Mouse (Mus musculus) liver, embryonic 15.5 days (tissue): ENCODE data around the gene Draxin. TPM values are rescaled to one million over a fixed set of nuclear protein-coding genes. Genes with fewer than 3 reads are reported as not detected.
"Not testable (repeated sequence)": the region's sequence is repeated elsewhere in the genome, so short reads cannot be mapped to it uniquely, and the experiment has no call there.

Experiments used
- ATAC-seq: fragments of 200-750 bp; cut with Nextera tagmentation; 2 replicates; pipeline ENCODE4 v1.8.0; 2017; ENCODE audit warnings: moderate number of reproducible peaks, mild to moderate bottlenecking, moderate library complexity; ENCODE audit not compliant: insufficient read depth
- H3K27ac ChIP-seq: fragments of 300-500 bp; sonication (generic); replicated peaks from 2 replicates; pipeline ENCODE4 v1.5.1; 2015; ENCODE audit warnings: mild to moderate bottlenecking, inconsistent platforms
- H3K27me3 ChIP-seq: fragments of 300-500 bp; sonication (generic); 2 replicates; pipeline ENCODE4 v1.6.1; 2015; ENCODE audit warnings: mild to moderate bottlenecking, inconsistent platforms
- H3K36me3 ChIP-seq: fragments of 300-500 bp; sonication (generic); replicated peaks from 2 replicates; pipeline ENCODE4 v1.6.1; 2015; ENCODE audit warnings: moderate library complexity, mild to moderate bottlenecking, inconsistent platforms
- H3K4me1 ChIP-seq: fragments of 300-500 bp; sonication (generic); replicated peaks from 2 replicates; pipeline ENCODE4 v1.6.1; 2015; ENCODE audit warnings: inconsistent platforms
- H3K4me2 ChIP-seq: fragments of 300-500 bp; sonication (generic); 2 replicates; pipeline ENCODE4 v1.6.1; 2015; ENCODE audit warnings: moderate library complexity, mild to moderate bottlenecking, inconsistent platforms
- H3K4me3 ChIP-seq: fragments of 300-500 bp; sonication (generic); replicated peaks from 2 replicates; pipeline ENCODE4 v1.5.1; 2015; ENCODE audit warnings: mild to moderate bottlenecking, inconsistent platforms
- H3K9ac ChIP-seq: fragments of 300-500 bp; sonication (generic); 2 replicates; pipeline ENCODE4 v1.6.1; 2015; ENCODE audit warnings: moderate library complexity, mild to moderate bottlenecking, inconsistent platforms
- H3K9me3 ChIP-seq: fragments of 300-500 bp; sonication (generic); replicated peaks from 2 replicates; pipeline ENCODE4 v1.6.1; 2016; ENCODE audit warnings: inconsistent platforms
- WGBS: fragments of 180-500 bp; shearing (Covaris S2); methylation state at CpG from one replicate; pipeline ENCODE4 v1.1.7; 2015; ENCODE audit warnings: mixed read lengths; ENCODE audit not compliant: insufficient replicate concordance; 5-methylcytosine and 5-hydroxymethylcytosine counted together
- microRNA-seq: library from miRNA; unstranded; fragments of <30 nt; microRNA quantifications from one replicate; pipeline ENCODE4, GENCODE M21; 2016
- polyA plus RNA-seq: library from polyadenylated mRNA; unstranded; fragments of >200 nt; fragmentation: Nextera tagmentation; extraction: Ambion mirVana; gene quantifications from 2 replicates; pipeline ENCODE4 v1.2.1, GENCODE M21; 2015

Gene Draxin
- polyA plus RNA-seq, 1 experiment from 2014 or later = 0.07 TPM

GRCm38 (mm10) chr4:148054961-148055695, 75.4 kb downstream of the Draxin start:
- H3K36me3 ChIP-seq = peaks cover 88% of the 10 kb centered on the region
- H3K4me1 ChIP-seq = peaks cover 16% of the 10 kb centered on the region
- H3K27me3 ChIP-seq = no peaks in the 10 kb centered on the region
- ATAC-seq = no peak
- no peaks in the 10 kb centered on the region for H3K9me3 ChIP-seq
- no peak overlapping the region for H3K4me3 ChIP-seq
- no peak overlapping the region for H3K27ac ChIP-seq
- H3K9ac ChIP-seq = no peak overlapping the region
- H3K4me2 ChIP-seq = no peak overlapping the region
- 87% methylated on average over 21 of the region's 21 CpGs for WGBS

- WGBS = 85% methylated on average over 12 of the region's 12 CpGs
- no peak overlapping the region for H3K9ac ChIP-seq
- no peak overlapping the region for H3K4me2 ChIP-seq
- peaks cover 15% of the 10 kb centered on the region for H3K4me1 ChIP-seq
- no peak for ATAC-seq
- no peak overlapping the region for H3K4me3 ChIP-seq
- no peak overlapping the region for H3K27ac ChIP-seq
- H3K27me3 ChIP-seq = no peaks in the 10 kb centered on the region
- H3K9me3 ChIP-seq = no peaks in the 10 kb centered on the region
- peaks cover 99% of the 10 kb centered on the region for H3K36me3 ChIP-seq
Measured at GRCm38 (mm10) chr4:148053417-148053920, 77.0 kb downstream of the Draxin start.

- Histone ChIP-seq H3K27ac (no peak overlapping the region), H3K9ac (no peak overlapping the region), H3K9me3 (no peaks in the 10 kb centered on the region), H3K4me3 (no peak overlapping the region), H3K27me3 (no peaks in the 10 kb centered on the region), H3K4me2 (no peak overlapping the region), H3K4me1 (peaks cover 19% of the 10 kb centered on the region), H3K36me3 (peaks cover 100% of the 10 kb centered on the region)
- ATAC-seq = no peak
- 79% methylated on average over 2 of the region's 2 CpGs for WGBS
Measured at GRCm38 (mm10) chr4:148052976-148053375, 77.5 kb downstream of the Draxin start.

DNA sequence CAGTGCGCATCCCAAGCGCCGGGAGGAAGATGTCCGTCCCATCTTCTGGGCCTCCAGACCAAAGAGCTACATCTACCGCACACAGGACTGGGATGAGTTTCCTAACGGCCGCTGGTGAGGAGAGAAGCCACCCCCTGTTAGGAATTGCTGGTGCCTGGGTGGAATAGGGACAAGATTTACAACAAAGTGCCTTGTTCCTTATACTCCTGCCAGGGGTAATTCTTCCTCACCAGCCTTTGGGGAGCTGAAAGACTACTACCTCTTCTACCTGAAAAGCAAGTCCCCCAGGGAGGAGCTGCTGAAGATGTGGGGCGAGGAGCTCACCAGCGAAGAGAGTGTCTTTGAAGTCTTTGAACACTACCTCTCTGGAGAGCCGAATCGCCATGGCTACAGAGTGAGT, 78.6 kb downstream of the Draxin start:
- Histone ChIP-seq H3K36me3 (peaks cover 95% of the 10 kb centered on the region), H3K27ac (no peak overlapping the region), H3K4me3 (no peak overlapping the region), H3K4me1 (peaks cover 30% of the 10 kb centered on the region), H3K4me2 (no peak overlapping the region), H3K9ac (no peak overlapping the region), H3K9me3 (no peaks in the 10 kb centered on the region), H3K27me3 (no peaks in the 10 kb centered on the region)
- WGBS = 90% methylated on average over 11 of the region's 11 CpGs
- no peak for ATAC-seq

- H3K9me3 ChIP-seq = no peaks in the 10 kb centered on the region
- no peaks in the 10 kb centered on the region for H3K27me3 ChIP-seq
- 87% methylated on average over 13 of the region's 13 CpGs for WGBS
- no peak for ATAC-seq
- H3K9ac ChIP-seq = no peak overlapping the region
- peaks cover 88% of the 10 kb centered on the region for H3K36me3 ChIP-seq
- peaks cover 37% of the 10 kb centered on the region for H3K4me1 ChIP-seq
- H3K4me2 ChIP-seq = no peak overlapping the region
- H3K27ac ChIP-seq = no peak overlapping the region
- H3K4me3 ChIP-seq = no peak overlapping the region
Measured at GRCm38 (mm10) chr4:148051046-148051776, 79.3 kb downstream of the Draxin start.

GRCm38 (mm10) chr4:148050396-148050914, 80.0 kb downstream of the Draxin start:
- not testable (repeated sequence) for H3K4me2 ChIP-seq, H3K9me3 ChIP-seq, H3K4me3 ChIP-seq, ATAC-seq, H3K27me3 ChIP-seq, H3K27ac ChIP-seq, H3K9ac ChIP-seq
- WGBS = 85% methylated on average over 3 of the region's 3 CpGs
- H3K36me3 ChIP-seq = peaks cover 84% of the 10 kb centered on the region
- peaks cover 45% of the 10 kb centered on the region for H3K4me1 ChIP-seq

Small RNA genes lying within 50 kb of the gene (microRNA-seq; reads per million reads assigned to microRNA genes)
- gene Mir7022 = not detected

Other genes with a start within 250 kb of the Draxin start
- gene Mfn2, start 226.0 kb downstream of the Draxin start, polyA plus RNA-seq = 15.5 and 15.6 TPM in 2 replicates
- gene Plod1, start 193.9 kb downstream of the Draxin start, polyA plus RNA-seq = 29.0 and 30.6 TPM in 2 replicates
- 7.8 and 8.9 TPM in 2 replicates for gene 2510039O18Rik, start 189.8 kb downstream of the Draxin start, polyA plus RNA-seq
- not detected in 2 replicates for gene Nppb, start 144.9 kb downstream of the Draxin start, polyA plus RNA-seq
- 1.3 and 1.4 TPM in 2 replicates for gene Nppa, start 130.0 kb downstream of the Draxin start, polyA plus RNA-seq
- 1.5 and 1.6 TPM in 2 replicates for gene Clcn6, start 91.9 kb downstream of the Draxin start, polyA plus RNA-seq
- gene Mthfr, start 91.6 kb downstream of the Draxin start, polyA plus RNA-seq = 9.8 and 10.0 TPM in 2 replicates
- gene Agtrap, start 42.7 kb downstream of the Draxin start, polyA plus RNA-seq = 10.0 and 11.0 TPM in 2 replicates
- gene Mad2l2, start 314 bp downstream of the Draxin start, polyA plus RNA-seq = 12.9 and 13.2 TPM in 2 replicates
- 11.0 and 11.9 TPM in 2 replicates for gene Fbxo6, start 21.4 kb upstream of the Draxin start, polyA plus RNA-seq
- gene Fbxo44, start 29.8 kb upstream of the Draxin start, polyA plus RNA-seq = 0.51 and 0.54 TPM in 2 replicates
- gene Fbxo2, start 29.9 kb upstream of the Draxin start, polyA plus RNA-seq = 0.28 TPM in 1 of 2 replicates, not detected in the other
- gene Disp3, start 157.3 kb upstream of the Draxin start, polyA plus RNA-seq = not detected in 2 replicates